Mouse (Mus musculus) hindbrain, embryonic 11.5 days (tissue): ENCODE measurements around the gene Lsm3. TPM values are rescaled to one million over a fixed set of nuclear protein-coding genes. Genes with fewer than 3 reads are reported as not detected.
A peak's percentile ranks its signal among the peaks of the same experiment; 100 is the strongest.

Source experiments
- ATAC-seq: fragments of 200-750 bp; cut with Nextera tagmentation; 2 replicates; pipeline ENCODE4 v1.8.0; 2017; ENCODE audit warnings: mild to moderate bottlenecking, moderate TSS enrichment, moderate library complexity; ENCODE audit not compliant: low FRiP score
- DNase-seq: peaks from one replicate; pipeline ENCODE4 v3.0.0-alpha.2; 2015; ENCODE audit warnings: low spot score
- H3K27ac ChIP-seq: fragments of 300-500 bp; sonication (generic); 2 replicates; pipeline ENCODE4 v1.5.1; 2014; ENCODE audit warnings: mild to moderate bottlenecking, low read depth, low read length
- H3K27me3 ChIP-seq: fragments of 300-500 bp; sonication (generic); 2 replicates; pipeline ENCODE4 v1.6.1; 2014; ENCODE audit warnings: mild to moderate bottlenecking, low read length, moderate library complexity, mixed read lengths; ENCODE audit not compliant: control insufficient read depth, insufficient read depth
- H3K36me3 ChIP-seq: fragments of 300-500 bp; sonication (generic); 2 replicates; pipeline ENCODE4 v1.6.1; 2014; ENCODE audit warnings: mild to moderate bottlenecking, low read length, moderate library complexity, mixed read lengths; ENCODE audit not compliant: control insufficient read depth, insufficient read depth
- H3K4me1 ChIP-seq: fragments of 300-500 bp; sonication (generic); replicated peaks from 2 replicates; pipeline ENCODE4 v1.6.1; 2014; ENCODE audit warnings: low read length, mixed read lengths; ENCODE audit not compliant: control insufficient read depth, insufficient read depth
- H3K4me2 ChIP-seq: fragments of 300-500 bp; sonication (generic); replicated peaks from 2 replicates; pipeline ENCODE4 v1.6.1; 2014; ENCODE audit warnings: mild to moderate bottlenecking, low read depth, low read length
- H3K4me3 ChIP-seq: fragments of 300-500 bp; sonication (generic); 2 replicates; pipeline ENCODE4 v1.5.1; 2014; ENCODE audit warnings: low read depth, low read length
- H3K9ac ChIP-seq: fragments of 300-500 bp; sonication (generic); 2 replicates; pipeline ENCODE4 v1.6.1; 2014; ENCODE audit warnings: low read depth, low read length
- H3K9me3 ChIP-seq: fragments of 300-500 bp; sonication (generic); 2 replicates; pipeline ENCODE4 v1.6.1; 2016; ENCODE audit warnings: low read length; ENCODE audit not compliant: control insufficient read depth
- WGBS: fragments of 180-500 bp; shearing (Covaris S2); extraction: QIAGEN DNeasy Blood & Tissue Kit; methylation state at CpG from one replicate; pipeline ENCODE4 v1.1.7; 2014; 5-methylcytosine and 5-hydroxymethylcytosine counted together
- polyA plus RNA-seq: library from polyadenylated mRNA; unstranded; fragments of >200 nt; fragmentation: Nextera tagmentation; extraction: Ambion mirVana; gene quantifications from 2 replicates; pipeline ENCODE4 v1.2.1, GENCODE M21; 2014

Lsm3 gene
- polyA plus RNA-seq, 1 experiment from 2014 or later = 265 TPM

- no peak for DNase-seq
- no peaks in the 10 kb centered on the region for H3K4me1 ChIP-seq
- H3K9ac ChIP-seq = no peak overlapping the region
- no peak overlapping the region for H3K4me2 ChIP-seq
- H3K9me3 ChIP-seq = no peaks in the 10 kb centered on the region
- H3K4me3 ChIP-seq = no peak overlapping the region
- H3K27me3 ChIP-seq = no peaks in the 10 kb centered on the region
- WGBS = 87% methylated on average over 8 of the region's 8 CpGs
- no peak overlapping the region for H3K27ac ChIP-seq
- ATAC-seq = no peak
- peaks cover 12% of the 10 kb centered on the region; the same call in 1 of the 2 replicates for H3K36me3 ChIP-seq
Observed at GRCm38 (mm10) chr6:91494526-91494925, 21.2 kb upstream of the Lsm3 start.

GRCm38 (mm10) chr6:91503302-91503701, 12.4 kb upstream of the Lsm3 start:
- Histone ChIP-seq H3K36me3 (peaks cover 19% of the 10 kb centered on the region), H3K27ac (no peak overlapping the region), H3K4me3 (no peak overlapping the region), H3K9me3 (no peaks in the 10 kb centered on the region), H3K9ac (no peak overlapping the region), H3K27me3 (no peaks in the 10 kb centered on the region), H3K4me1 (no peaks in the 10 kb centered on the region), H3K4me2 (no peak overlapping the region)
- 94% methylated on average over 1 of the region's 1 CpGs for WGBS
- DNase-seq (no peak), ATAC-seq (no peak)

DNA sequence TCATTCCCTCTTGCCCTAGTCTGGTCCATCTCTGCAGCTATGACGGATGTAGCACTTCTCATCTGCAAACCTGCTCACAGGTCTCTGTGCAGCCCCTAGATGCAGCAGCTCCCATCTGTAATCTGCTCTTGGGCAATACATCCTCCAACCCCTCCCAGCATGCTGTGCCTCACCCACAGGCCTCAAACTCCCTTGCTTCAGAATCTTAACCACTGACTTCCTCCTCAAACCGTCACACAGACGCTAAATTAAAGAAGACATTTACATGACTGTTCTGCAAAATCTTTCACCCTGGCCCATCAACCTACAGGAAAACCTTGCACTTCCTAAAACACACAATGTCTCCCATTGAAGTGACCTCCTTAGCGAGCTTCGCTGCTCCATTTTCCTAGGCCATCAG, 9.7 kb upstream of the Lsm3 start:
- 94% methylated on average over 5 of the region's 5 CpGs for WGBS

GRCm38 (mm10) chr6:91508041-91508440, 7.7 kb upstream of the Lsm3 start:
- 93% methylated on average over 3 of the region's 3 CpGs for WGBS
- no peak overlapping the region for H3K9ac ChIP-seq
- H3K9me3 ChIP-seq = no peaks in the 10 kb centered on the region
- H3K36me3 ChIP-seq = peaks cover 9% of the 10 kb centered on the region
- no peak overlapping the region for H3K4me2 ChIP-seq
- H3K27me3 ChIP-seq = no peaks in the 10 kb centered on the region
- H3K4me1 ChIP-seq = no peaks in the 10 kb centered on the region
- H3K27ac ChIP-seq = no peak overlapping the region
- ATAC-seq = no peak
- no peak overlapping the region for H3K4me3 ChIP-seq
- DNase-seq = no peak

More for the DNA sequence above, 9.7 kb upstream of the Lsm3 start:
- Histone ChIP-seq H3K4me2 (no peak overlapping the region), H3K4me3 (no peak overlapping the region), H3K4me1 (no peaks in the 10 kb centered on the region), H3K9me3 (no peaks in the 10 kb centered on the region), H3K9ac (no peak overlapping the region), H3K27ac (no peak overlapping the region), H3K27me3 (no peaks in the 10 kb centered on the region), H3K36me3 (peaks cover 9% of the 10 kb centered on the region)
- ATAC-seq (no peak), DNase-seq (no peak)

DNA sequence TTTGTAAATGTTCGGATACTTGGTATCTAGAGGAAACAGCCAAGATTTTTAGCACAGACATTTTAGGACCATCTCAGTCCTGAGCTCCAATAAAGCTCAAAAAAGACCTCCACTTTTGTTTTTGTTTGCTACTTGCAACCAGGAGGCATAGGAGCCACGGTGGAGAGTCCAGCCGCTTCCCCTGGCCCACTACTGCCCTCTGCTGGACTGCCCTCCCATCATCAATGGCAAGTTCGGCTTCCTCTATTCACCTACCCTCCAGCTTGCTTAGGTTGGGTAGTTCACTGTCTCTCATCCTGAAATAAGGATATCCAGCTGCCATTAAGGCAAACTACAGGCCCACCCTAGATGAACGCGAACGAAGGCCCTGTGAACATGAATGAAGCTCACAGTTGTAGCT, 6.4 kb upstream of the Lsm3 start:
- Histone ChIP-seq H3K4me1 (no peaks in the 10 kb centered on the region), H3K27ac (no peak overlapping the region), H3K4me3 (no peak overlapping the region), H3K9me3 (no peaks in the 10 kb centered on the region), H3K9ac (no peak overlapping the region), H3K27me3 (no peaks in the 10 kb centered on the region), H3K36me3 (peaks cover 6% of the 10 kb centered on the region; the same call in 1 of the 2 replicates), H3K4me2 (no peak overlapping the region)
- DNase-seq (peak; percentile 82), ATAC-seq (no peak)
- WGBS = 46% methylated on average over 7 of the region's 7 CpGs

DNA sequence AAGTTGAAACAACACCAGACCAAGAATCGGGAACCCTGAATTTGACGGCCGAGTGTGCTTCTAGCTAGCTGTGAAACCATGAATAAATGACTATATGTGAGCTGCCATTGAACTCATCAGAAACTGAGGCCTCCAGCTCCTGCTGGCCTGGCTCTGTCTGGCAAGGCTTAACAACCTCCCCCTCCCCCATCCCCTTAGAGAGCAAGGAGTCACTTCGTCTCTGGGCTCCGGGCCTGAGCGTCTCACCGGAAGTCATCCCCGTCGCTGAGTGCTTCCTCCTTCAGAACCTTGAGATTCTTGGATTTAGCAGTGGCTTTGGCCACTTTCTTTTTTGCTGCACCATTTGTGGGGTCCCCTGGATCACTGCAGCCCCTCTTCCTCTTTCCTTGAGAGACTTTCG, 5.5 kb upstream of the Lsm3 start:
- Histone ChIP-seq H3K36me3 (no peaks in the 10 kb centered on the region), H3K27ac (no peak overlapping the region), H3K27me3 (no peaks in the 10 kb centered on the region)

DNA sequence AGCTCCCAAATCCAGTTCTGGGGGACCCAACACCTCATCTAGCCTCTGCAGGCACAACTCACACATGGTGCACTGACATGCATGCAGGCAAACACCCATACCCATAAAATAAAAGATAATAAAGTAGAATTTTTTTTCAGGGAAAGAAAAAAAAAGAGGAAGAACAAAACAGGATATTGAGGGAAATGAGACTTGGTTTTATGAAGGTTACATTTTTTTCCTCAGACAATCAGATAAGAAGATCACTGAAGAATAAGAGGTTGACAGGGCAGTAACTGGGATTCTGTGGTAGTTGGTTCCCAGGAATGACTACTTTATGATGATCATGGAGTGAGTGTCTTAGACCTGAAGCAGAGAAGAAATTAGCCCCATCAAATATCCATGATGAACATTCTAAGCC, 1.6 kb upstream of the Lsm3 start:
- Histone ChIP-seq H3K27me3 (no peaks in the 10 kb centered on the region), H3K9me3 (no peaks in the 10 kb centered on the region), H3K4me2 (no peak overlapping the region), H3K36me3 (no peaks in the 10 kb centered on the region), H3K4me3 (no peak overlapping the region), H3K9ac (no peak overlapping the region), H3K27ac (no peak overlapping the region), H3K4me1 (peaks cover 3% of the 10 kb centered on the region; the same call in 1 of the 2 replicates)
- DNase-seq (no peak), ATAC-seq (no peak)

More for the DNA sequence above, 5.5 kb upstream of the Lsm3 start:
- no peak overlapping the region for H3K9ac ChIP-seq
- WGBS = 88% methylated on average over 10 of the region's 10 CpGs
- H3K4me2 ChIP-seq = no peak overlapping the region
- no peak overlapping the region for H3K4me3 ChIP-seq
- no peaks in the 10 kb centered on the region for H3K4me1 ChIP-seq
- no peak for ATAC-seq
- H3K9me3 ChIP-seq = no peaks in the 10 kb centered on the region
- DNase-seq = no peak

DNA sequence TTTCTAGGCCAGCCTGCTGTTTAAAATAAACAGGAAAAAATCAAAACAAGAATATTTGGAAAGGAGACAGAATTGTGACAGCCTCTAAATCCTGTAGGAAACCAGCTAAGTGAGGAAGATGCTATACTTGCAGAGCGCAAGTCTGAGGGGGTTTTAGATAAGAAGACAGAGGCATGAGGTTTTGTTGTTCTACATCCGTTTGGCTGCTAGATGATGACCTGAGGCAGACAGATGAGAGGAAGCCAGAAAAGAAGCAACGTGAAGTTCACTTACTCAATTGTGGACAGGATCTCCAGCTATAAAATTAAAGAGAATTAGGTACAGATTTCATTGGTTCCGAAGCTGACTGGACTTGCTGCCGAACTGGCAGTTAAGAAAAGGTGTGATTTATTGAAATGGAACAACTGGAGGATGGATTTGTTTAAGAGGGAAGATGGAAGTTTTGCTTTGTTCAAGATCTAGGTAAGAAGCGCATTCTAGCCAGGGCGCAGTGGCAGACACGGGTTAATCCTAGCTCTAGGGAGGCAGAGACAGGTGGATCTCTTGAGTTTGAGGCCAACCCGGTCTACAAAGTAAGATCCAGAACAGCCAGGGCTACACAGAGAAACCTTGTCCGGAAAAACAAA, 878 bp upstream of the Lsm3 start:
- H3K36me3 ChIP-seq = no peaks in the 10 kb centered on the region
- H3K4me1 ChIP-seq = peaks cover 3% of the 10 kb centered on the region; the same call in 1 of the 2 replicates
- H3K4me3 ChIP-seq = peak overlapping the region; percentile 78
- ATAC-seq (no peak), DNase-seq (no peak)
- no peak overlapping the region for H3K27ac ChIP-seq
- peak overlapping the region; percentile 64 for H3K9ac ChIP-seq
- no peaks in the 10 kb centered on the region for H3K27me3 ChIP-seq
- no peaks in the 10 kb centered on the region for H3K9me3 ChIP-seq
- 31% methylated on average over 10 of the region's 10 CpGs for WGBS
- H3K4me2 ChIP-seq = peak overlapping the region; percentile 68

DNA sequence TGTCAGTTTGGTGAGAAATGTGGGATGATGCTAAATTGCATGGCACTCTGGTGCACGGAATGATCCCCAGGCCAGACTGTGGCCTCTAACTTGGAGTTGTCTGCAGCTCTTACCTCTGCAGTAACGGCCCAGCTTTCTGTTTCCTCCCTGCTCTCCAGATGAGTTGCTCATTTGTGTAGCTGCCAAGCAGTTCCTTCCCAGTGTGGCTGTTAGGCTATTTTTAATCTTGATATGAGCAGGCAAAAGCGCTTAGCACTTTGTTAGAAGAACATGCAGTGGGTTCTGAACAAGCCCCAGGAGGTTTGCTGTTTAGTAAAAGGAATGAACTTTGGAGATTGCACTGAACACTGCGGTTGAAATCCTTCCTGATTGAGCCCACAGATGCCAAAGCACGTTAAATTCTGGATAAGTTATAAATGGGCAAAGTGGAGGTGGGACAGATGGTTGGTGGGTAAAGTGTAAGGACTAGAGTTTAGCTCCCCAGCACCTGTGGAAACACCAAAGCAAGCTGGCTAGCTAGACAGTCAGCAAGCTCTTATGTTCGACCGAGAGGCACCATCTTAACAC, 2.8 kb downstream of the Lsm3 start:
- Histone ChIP-seq H3K36me3 (0 out of 2 replicates have a peak, but pooled peaks cover 6% of the 10 kb centered on the region), H3K4me2 (no peak overlapping the region)
- DNase-seq = no peak

More for the DNA sequence above, 2.8 kb downstream of the Lsm3 start:
- Histone ChIP-seq H3K9ac (no peak overlapping the region), H3K27ac (no peak overlapping the region), H3K4me1 (peaks cover 3% of the 10 kb centered on the region; the same call in 1 of the 2 replicates), H3K4me3 (no peak overlapping the region), H3K27me3 (no peaks in the 10 kb centered on the region), H3K9me3 (no peaks in the 10 kb centered on the region)
- ATAC-seq = no peak
- WGBS = 94% methylated on average over 7 of the region's 7 CpGs
